Mouse (Mus musculus): ENCODE measurements around the gene Tulp4.
"Not testable (repeated sequence)": the region's sequence is repeated elsewhere in the genome, so short reads cannot be mapped to it uniquely, and the experiment has no call there.

DNA sequence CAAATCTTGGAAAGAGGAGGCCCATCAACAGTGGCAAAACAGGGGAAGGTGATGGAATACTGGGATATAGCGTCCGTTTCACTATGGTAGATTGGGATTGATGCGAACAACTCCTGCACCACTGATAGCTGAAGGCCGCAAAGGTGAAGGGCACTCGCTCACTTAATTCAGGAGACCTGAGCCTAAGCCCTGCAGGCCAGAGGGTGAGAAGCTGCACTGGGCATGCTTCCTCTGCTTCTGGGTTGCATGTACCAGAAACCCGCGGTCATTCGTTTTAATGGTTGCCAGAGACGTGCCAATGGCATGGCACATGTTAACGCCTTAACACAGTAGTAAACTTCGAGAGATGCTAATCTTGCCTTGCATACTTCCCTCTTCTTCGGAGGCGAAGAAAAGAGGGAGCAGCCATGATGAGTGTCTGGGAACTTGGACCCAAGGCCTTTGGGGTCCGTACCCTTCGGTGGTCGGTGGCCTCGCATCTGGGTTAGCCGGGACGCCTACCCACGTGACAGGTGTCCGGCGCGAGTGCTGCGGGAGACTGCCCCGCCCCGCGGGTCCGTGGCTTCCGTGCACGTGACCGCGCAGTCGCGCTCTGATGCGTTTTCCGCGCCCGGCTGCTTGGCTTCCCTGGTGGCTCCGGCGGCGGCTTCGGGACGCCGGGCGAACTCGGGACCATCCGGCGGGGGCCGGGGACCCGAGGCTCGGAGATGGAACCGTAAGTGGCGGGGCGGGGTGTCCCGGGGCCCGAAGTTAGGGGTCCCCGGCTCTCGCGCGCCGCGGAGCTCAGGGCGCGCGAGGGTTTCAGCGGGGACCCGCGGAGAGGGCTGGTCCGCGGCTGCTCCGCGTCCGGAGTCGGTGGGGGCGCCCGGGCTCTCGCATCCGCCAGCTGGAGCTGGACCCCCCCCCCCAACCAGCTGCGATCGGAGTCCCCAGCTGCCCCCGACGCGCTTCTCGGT, 163.9 kb downstream of the Tulp4 start:
- TF ChIP-seq CTCF (IDR thresholded peaks at IDR 0.05; ENCODE audit: borderline replicate concordance, control insufficient read depth, extremely low read depth, insufficient read depth, low read length, poor library complexity); POLR2A (IDR thresholded peaks at IDR 0.05; ENCODE audit: control insufficient read depth, extremely low read depth, insufficient read depth, low read length, poor library complexity): not testable (repeated sequence)
